Mouse (Mus musculus) lung, postnatal 0 days (tissue): ENCODE measurements around the gene Gm49358. TPM values are rescaled to one million over a fixed set of nuclear protein-coding genes. Genes with fewer than 3 reads are reported as not detected.

Experiments used
- ATAC-seq: fragments of 200-750 bp; cut with Nextera tagmentation; 2 replicates; pipeline ENCODE4 v1.8.0; 2017; ENCODE audit warnings: moderate library complexity
- DNase-seq: peaks from one replicate; pipeline ENCODE4 v3.0.0-alpha.2; 2016; ENCODE audit warnings: low spot score
- H3K27ac ChIP-seq: fragments of 300-500 bp; sonication (generic); 2 replicates; pipeline ENCODE4 v1.5.1; 2014; ENCODE audit warnings: antibody characterized with exemption, mild to moderate bottlenecking, low read length, mixed read lengths
- H3K27me3 ChIP-seq: fragments of 300-500 bp; sonication (generic); replicated peaks from 2 replicates; pipeline ENCODE4 v1.6.1; 2014; ENCODE audit warnings: low read length, mixed read lengths; ENCODE audit not compliant: insufficient read depth
- H3K36me3 ChIP-seq: fragments of 300-500 bp; sonication (generic); 2 replicates; pipeline ENCODE4 v1.6.1; 2014; ENCODE audit warnings: low read length, mixed read lengths; ENCODE audit not compliant: insufficient read depth
- H3K4me1 ChIP-seq: fragments of 300-500 bp; sonication (generic); 2 replicates; pipeline ENCODE4 v1.6.1; 2014; ENCODE audit warnings: antibody characterized with exemption, low read depth, low read length, mixed read lengths; ENCODE audit not compliant: insufficient read depth
- H3K4me2 ChIP-seq: fragments of 300-500 bp; sonication (generic); replicated peaks from 2 replicates; pipeline ENCODE4 v1.6.1; 2014; ENCODE audit warnings: low read depth, mild to moderate bottlenecking, low read length, moderate library complexity, mixed read lengths
- H3K4me3 ChIP-seq: fragments of 300-500 bp; sonication (generic); 2 replicates; pipeline ENCODE4 v1.5.1; 2014; ENCODE audit warnings: low read depth, low read length
- H3K9ac ChIP-seq: fragments of 300-500 bp; sonication (generic); replicated peaks from 2 replicates; pipeline ENCODE4 v1.6.1; 2014; ENCODE audit warnings: low read depth, mild to moderate bottlenecking
- H3K9me3 ChIP-seq: fragments of 300-500 bp; sonication (generic); 2 replicates; pipeline ENCODE4 v1.6.1; 2016; ENCODE audit warnings: low read length, mixed read lengths
- CTCF ChIP-seq: IDR thresholded peaks from 2 replicates; pipeline ENCODE4 v1.5.1; 2016; ENCODE audit warnings: antibody characterized with exemption, mild to moderate bottlenecking
- EP300 ChIP-seq: IDR thresholded peaks from 2 replicates; pipeline ENCODE4 v1.6.1; 2016; ENCODE audit warnings: antibody characterized with exemption, mild to moderate bottlenecking, control low read depth
- WGBS: fragments of 180-500 bp; shearing (Covaris S2); extraction: QIAGEN DNeasy Blood & Tissue Kit; methylation state at CpG from one replicate; pipeline ENCODE4 v1.1.7; 2014; 5-methylcytosine and 5-hydroxymethylcytosine counted together
- polyA plus RNA-seq: library from polyadenylated mRNA; unstranded; fragments of >200 nt; fragmentation: Nextera tagmentation; extraction: Ambion mirVana; gene quantifications from 2 replicates; pipeline ENCODE4 v1.2.1, GENCODE M21; 2015

The Gm49358 gene
- polyA plus RNA-seq, 1 experiment from 2014 or later = not detected

- H3K4me1 ChIP-seq = no peaks in the 10 kb centered on the region
- TF ChIP-seq EP300 (no peak), CTCF (no peak)
- DNase-seq (no peak), ATAC-seq (no peak)
- H3K36me3 ChIP-seq = no peaks in the 10 kb centered on the region
- WGBS = 82% methylated on average over 2 of the region's 2 CpGs
- no peak overlapping the region for H3K9ac ChIP-seq
- H3K4me2 ChIP-seq = no peak overlapping the region
- no peak overlapping the region for H3K4me3 ChIP-seq
- no peaks in the 10 kb centered on the region for H3K9me3 ChIP-seq
- H3K27ac ChIP-seq = no peak overlapping the region
- H3K27me3 ChIP-seq = no peaks in the 10 kb centered on the region
These were observed 20.9 kb upstream of the Gm49358 start for GRCm38 (mm10) chr10:86742918-86743317.

- H3K36me3 ChIP-seq = no peaks in the 10 kb centered on the region
- H3K4me1 ChIP-seq = no peaks in the 10 kb centered on the region
- ATAC-seq = no peak
- H3K9me3 ChIP-seq = no peaks in the 10 kb centered on the region
- no peak overlapping the region for H3K9ac ChIP-seq
- 87% methylated on average over 7 of the region's 7 CpGs for WGBS
- no peak overlapping the region for H3K4me3 ChIP-seq
- no peak for TF ChIP-seq CTCF
- no peak for TF ChIP-seq EP300
- no peaks in the 10 kb centered on the region for H3K27me3 ChIP-seq
- DNase-seq = no peak
- no peak overlapping the region for H3K27ac ChIP-seq
- no peak overlapping the region for H3K4me2 ChIP-seq
These were observed 19.5 kb upstream of the Gm49358 start for GRCm38 (mm10) chr10:86744306-86744705.

GRCm38 (mm10) chr10:86755816-86756502 lies 7.8 kb upstream of the Gm49358 start:
- H3K9ac ChIP-seq = no peak overlapping the region
- WGBS = 82% methylated on average over 6 of the region's 6 CpGs
- H3K9me3 ChIP-seq = no peaks in the 10 kb centered on the region
- TF ChIP-seq CTCF = no peak
- TF ChIP-seq EP300 = no peak
- no peak overlapping the region for H3K4me3 ChIP-seq
- no peaks in the 10 kb centered on the region for H3K4me1 ChIP-seq
- no peak for DNase-seq
- ATAC-seq = no peak
- H3K4me2 ChIP-seq = no peak overlapping the region
- H3K27ac ChIP-seq = no peak overlapping the region
- H3K36me3 ChIP-seq = no peaks in the 10 kb centered on the region
- no peaks in the 10 kb centered on the region for H3K27me3 ChIP-seq

GRCm38 (mm10) chr10:86757724-86758123 lies 6.0 kb upstream of the Gm49358 start:
- TF ChIP-seq CTCF = no peak
- no peak for TF ChIP-seq EP300
- DNase-seq (no peak), ATAC-seq (no peak)
- Histone ChIP-seq H3K36me3 (no peaks in the 10 kb centered on the region), H3K4me1 (no peaks in the 10 kb centered on the region), H3K4me2 (no peak overlapping the region), H3K9me3 (no peaks in the 10 kb centered on the region), H3K4me3 (no peak overlapping the region), H3K27ac (no peak overlapping the region), H3K27me3 (no peaks in the 10 kb centered on the region), H3K9ac (no peak overlapping the region)
- 88% methylated on average over 1 of the region's 1 CpGs for WGBS

GRCm38 (mm10) chr10:86758211-86758610 lies 5.6 kb upstream of the Gm49358 start:
- H3K9ac ChIP-seq = no peak overlapping the region
- H3K4me1 ChIP-seq = no peaks in the 10 kb centered on the region
- 86% methylated on average over 6 of the region's 6 CpGs for WGBS
- TF ChIP-seq EP300 = no peak
- no peak for TF ChIP-seq CTCF
- no peaks in the 10 kb centered on the region for H3K27me3 ChIP-seq
- no peaks in the 10 kb centered on the region for H3K36me3 ChIP-seq
- no peaks in the 10 kb centered on the region for H3K9me3 ChIP-seq
- ATAC-seq (no peak), DNase-seq (no peak)
- no peak overlapping the region for H3K27ac ChIP-seq
- H3K4me2 ChIP-seq = no peak overlapping the region
- no peak overlapping the region for H3K4me3 ChIP-seq

GRCm38 (mm10) chr10:86761236-86761635 lies 2.5 kb upstream of the Gm49358 start:
- 58% methylated on average over 1 of the region's 1 CpGs for WGBS
- Histone ChIP-seq H3K36me3 (no peaks in the 10 kb centered on the region), H3K27ac (no peak overlapping the region), H3K4me1 (no peaks in the 10 kb centered on the region), H3K9ac (no peak overlapping the region), H3K27me3 (no peaks in the 10 kb centered on the region), H3K4me2 (no peak overlapping the region), H3K9me3 (no peaks in the 10 kb centered on the region), H3K4me3 (no peak overlapping the region)
- ATAC-seq (no peak), DNase-seq (no peak)
- no peak for TF ChIP-seq EP300
- no peak for TF ChIP-seq CTCF
